6 mouse cellular contexts compared by ENCODE assay signal in the genomic region with DNA sequence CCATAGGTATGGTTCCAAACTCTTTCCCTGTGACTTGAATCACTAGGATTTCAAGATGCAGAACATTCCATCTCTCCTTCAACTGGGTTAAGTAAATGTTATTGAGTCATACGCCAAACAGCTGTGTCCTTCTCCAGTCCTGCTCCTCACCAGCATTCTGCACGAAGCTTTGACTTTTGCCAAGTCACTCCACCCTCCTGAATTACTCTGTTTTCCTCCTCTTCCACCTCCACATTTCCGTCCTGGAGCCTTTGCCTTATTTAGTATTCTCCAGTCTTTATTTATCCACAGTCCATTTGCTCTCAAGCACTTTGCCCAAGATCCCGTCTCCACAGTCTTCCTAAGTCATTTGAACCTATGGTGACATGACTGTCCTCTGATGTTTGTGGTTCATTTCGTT.
"Had no signal": no experiment of that assay in that cellular context is flagged by ENCODE, and none has a peak within 500 bp of the region (broad histone marks: within the 10 kb centered on the region; RNA-seq: fewer than 3 reads in every experiment).

No protein-coding gene starts in this region.

- DNase-seq: kidney, postnatal 14 days; layer of hippocampus, postnatal 36 days; left cerebral cortex, postnatal 4 days; lung, adult 18-20 months; right cerebral cortex, postnatal 4 days; thymus, postnatal 36 days had no signal
